Mouse (Mus musculus) CH12.LX (cell line): ENCODE results near the gene Mast3.

ENCODE experiments used
- CTCF ChIP-seq, 2 experiments: IDR thresholded peaks in 1 of 2; conservative IDR thresholded peaks in 1 of 2; 2 replicates each; pipeline ENCODE4 v1.5.1; 2011 to 2012; ENCODE audit warnings: low read depth in 2 of 2, low read length in 2 of 2, improper control_type of control experiment in 1 of 2, inconsistent platforms in 1 of 2, mild to moderate bottlenecking in 1 of 2, moderate library complexity in 1 of 2
- E2F4 ChIP-seq: IDR thresholded peaks from 2 replicates; pipeline ENCODE4 v1.6.1; 2011; ENCODE audit warnings: low read depth, low read length, improper control_type of control experiment; ENCODE audit not compliant: insufficient replicate concordance
- ELF1 ChIP-seq: IDR thresholded peaks from 2 replicates; pipeline ENCODE4 v1.6.1; 2014; ENCODE audit warnings: low read depth, mild to moderate bottlenecking, inconsistent platforms, low read length, improper control_type of control experiment
- EP300 ChIP-seq: IDR thresholded peaks from 2 replicates; pipeline ENCODE4 v1.6.1; 2011; ENCODE audit warnings: low read length, improper control_type of control experiment
- GABPA ChIP-seq: IDR thresholded peaks from 2 replicates; pipeline ENCODE4 v1.6.1; 2012; ENCODE audit warnings: low read depth, low read length, improper control_type of control experiment, inconsistent platforms; ENCODE audit not compliant: insufficient replicate concordance
- HCFC1 ChIP-seq: IDR thresholded peaks from 2 replicates; pipeline ENCODE4 v1.6.1; 2012; ENCODE audit warnings: low read depth, mild to moderate bottlenecking, inconsistent platforms, low read length, improper control_type of control experiment
- MAZ ChIP-seq: IDR thresholded peaks from 2 replicates; pipeline ENCODE4 v1.6.1; 2012; ENCODE audit warnings: low read depth, mild to moderate bottlenecking, inconsistent platforms, low read length, improper control_type of control experiment, moderate library complexity
- MYC ChIP-seq: IDR thresholded peaks from 2 replicates; pipeline ENCODE4 v1.6.1; 2011; ENCODE audit warnings: low read depth, mild to moderate bottlenecking, improper control_type of control experiment, low read length
- NRF1 ChIP-seq: IDR thresholded peaks from 2 replicates; pipeline ENCODE4 v1.6.1; 2014; ENCODE audit warnings: low read depth, mild to moderate bottlenecking, inconsistent platforms, low read length, improper control_type of control experiment, moderate library complexity
- POLR2A ChIP-seq: IDR thresholded peaks from 2 replicates; pipeline ENCODE4 v1.6.1; 2011; ENCODE audit warnings: low read depth, mild to moderate bottlenecking, improper control_type of control experiment, low read length
- USF2 ChIP-seq: conservative IDR thresholded peaks from 2 replicates; pipeline ENCODE4 v1.6.1; 2011; ENCODE audit warnings: low read depth, low read length, improper control_type of control experiment
- ZC3H11A ChIP-seq: IDR thresholded peaks from 2 replicates; pipeline ENCODE4 v1.6.1; 2012; ENCODE audit warnings: low read depth, mild to moderate bottlenecking, inconsistent platforms, low read length, improper control_type of control experiment
- ZKSCAN1 ChIP-seq: IDR thresholded peaks from 2 replicates; pipeline ENCODE4 v1.6.1; 2012; ENCODE audit warnings: low read depth, inconsistent platforms, low read length, improper control_type of control experiment, borderline replicate concordance

DNA sequence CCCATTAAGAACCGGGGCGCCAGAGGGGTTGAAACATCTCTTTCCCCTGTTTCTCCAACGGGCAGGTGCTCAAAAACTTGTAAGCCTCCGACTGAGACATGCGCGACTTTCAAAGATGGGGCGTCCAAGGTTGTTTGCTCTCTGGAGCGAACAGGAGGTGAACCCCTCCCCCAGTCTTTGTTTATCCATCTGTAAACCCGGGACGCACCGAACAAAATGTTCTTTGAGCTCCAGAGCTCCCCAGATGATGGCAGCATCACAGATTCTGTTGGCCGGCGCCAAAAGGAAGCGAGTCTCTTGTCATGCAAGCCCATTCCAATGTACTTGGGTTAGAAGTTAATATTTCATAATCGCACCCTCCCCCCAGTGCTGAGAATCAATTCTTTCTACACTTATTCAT lies 6.6 kb downstream of the Mast3 start:
- TF ChIP-seq ZKSCAN1 (no peak), CTCF (conservative IDR thresholded peaks at IDR 0.05 in 1 of 2, IDR thresholded peaks at IDR 0.05 in 1 of 2; ENCODE audit: low read depth in 2 of 2, low read length in 2 of 2) (no peak), POLR2A (no peak), USF2 (no peak), ZC3H11A (no peak), ELF1 (no peak), NRF1 (no peak), EP300 (no peak), MYC (no peak), MAZ (no peak), GABPA (no peak), E2F4 (no peak), HCFC1 (no peak)
